Mouse (Mus musculus) forebrain, embryonic 12.5 days (tissue): ENCODE results near the gene Fbxo27. TPM values are rescaled to one million over a fixed set of nuclear protein-coding genes. Genes with fewer than 3 reads are reported as not detected.
A peak's percentile ranks its signal among the peaks of the same experiment; 100 is the strongest.

Experiments used
- ATAC-seq: fragments of 200-750 bp; cut with Nextera tagmentation; 2 replicates; pipeline ENCODE4 v1.8.0; 2017; ENCODE audit warnings: moderate TSS enrichment; ENCODE audit not compliant: low FRiP score
- H3K27ac ChIP-seq: fragments of 300-500 bp; sonication (generic); 2 replicates; pipeline ENCODE4 v1.5.1; 2016; ENCODE audit warnings: mild to moderate bottlenecking
- H3K27me3 ChIP-seq: fragments of 300-500 bp; sonication (generic); 2 replicates; pipeline ENCODE4 v1.6.1; 2016; ENCODE audit warnings: mild to moderate bottlenecking
- H3K36me3 ChIP-seq: fragments of 300-500 bp; sonication (generic); replicated peaks from 2 replicates; pipeline ENCODE4 v1.6.1; 2016; ENCODE audit warnings: mild to moderate bottlenecking
- H3K4me1 ChIP-seq: fragments of 300-500 bp; sonication (generic); 2 replicates; pipeline ENCODE4 v1.6.1; 2016
- H3K4me2 ChIP-seq: fragments of 300-500 bp; sonication (generic); 2 replicates; pipeline ENCODE4 v1.6.1; 2016; ENCODE audit warnings: mild to moderate bottlenecking, moderate library complexity
- H3K4me3 ChIP-seq: fragments of 300-500 bp; sonication (generic); replicated peaks from 2 replicates; pipeline ENCODE4 v1.5.1; 2016; ENCODE audit warnings: mild to moderate bottlenecking
- H3K9ac ChIP-seq: fragments of 300-500 bp; sonication (generic); 2 replicates; pipeline ENCODE4 v1.6.1; 2016; ENCODE audit warnings: mild to moderate bottlenecking
- H3K9me3 ChIP-seq: fragments of 300-500 bp; sonication (generic); 2 replicates; pipeline ENCODE4 v1.6.1; 2016
- WGBS: fragments of 180-500 bp; shearing (Covaris S2); methylation state at CpG from one replicate; pipeline ENCODE4 v1.1.7; 2016; 5-methylcytosine and 5-hydroxymethylcytosine counted together
- polyA plus RNA-seq: library from polyadenylated mRNA; unstranded; fragments of >200 nt; fragmentation: Nextera tagmentation; extraction: Ambion mirVana; gene quantifications from 2 replicates; pipeline ENCODE4 v1.2.1, GENCODE M21; 2016

The Fbxo27 gene
- polyA plus RNA-seq, 1 experiment from 2014 or later: 4.0 TPM

DNA sequence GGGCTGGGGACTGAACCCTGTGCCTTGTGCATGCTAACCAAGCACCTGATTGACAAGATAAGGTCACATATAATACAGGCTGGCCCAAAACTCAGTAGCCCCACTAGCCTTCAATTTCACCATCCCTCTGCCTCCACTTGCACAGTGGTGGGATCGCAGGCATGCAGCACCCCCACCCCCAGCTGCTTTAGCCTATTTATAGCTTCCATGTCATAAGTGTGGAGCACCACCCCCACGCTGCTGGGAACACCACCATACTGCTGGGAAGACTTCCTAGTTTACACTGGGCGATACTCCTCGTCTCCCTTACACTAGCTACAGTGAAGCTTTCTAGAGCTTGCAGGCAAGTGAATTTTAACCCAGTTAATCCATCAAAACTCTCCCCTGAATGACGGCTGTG, 22.0 kb downstream of the Fbxo27 start:
- no peak overlapping the region for H3K4me3 ChIP-seq
- H3K27ac ChIP-seq: no peak overlapping the region
- no peak for ATAC-seq
- no peaks in the 10 kb centered on the region for H3K9me3 ChIP-seq
- H3K36me3 ChIP-seq: no peaks in the 10 kb centered on the region
- H3K27me3 ChIP-seq: no peaks in the 10 kb centered on the region
- peaks cover 10% of the 10 kb centered on the region for H3K4me1 ChIP-seq
- no peak overlapping the region for H3K9ac ChIP-seq
- no peak overlapping the region for H3K4me2 ChIP-seq
- 90% methylated on average over 5 of the region's 5 CpGs for WGBS

GRCm38 (mm10) chr7:28715598-28715997, 22.9 kb downstream of the Fbxo27 start:
- H3K4me1 ChIP-seq: peaks cover 10% of the 10 kb centered on the region
- H3K9ac ChIP-seq: no peak overlapping the region
- H3K36me3 ChIP-seq: no peaks in the 10 kb centered on the region
- no peak overlapping the region for H3K4me3 ChIP-seq
- no peak for ATAC-seq
- H3K4me2 ChIP-seq: no peak overlapping the region
- WGBS: 91% methylated on average over 2 of the region's 2 CpGs
- no peak overlapping the region for H3K27ac ChIP-seq
- no peaks in the 10 kb centered on the region for H3K27me3 ChIP-seq
- no peaks in the 10 kb centered on the region for H3K9me3 ChIP-seq

DNA sequence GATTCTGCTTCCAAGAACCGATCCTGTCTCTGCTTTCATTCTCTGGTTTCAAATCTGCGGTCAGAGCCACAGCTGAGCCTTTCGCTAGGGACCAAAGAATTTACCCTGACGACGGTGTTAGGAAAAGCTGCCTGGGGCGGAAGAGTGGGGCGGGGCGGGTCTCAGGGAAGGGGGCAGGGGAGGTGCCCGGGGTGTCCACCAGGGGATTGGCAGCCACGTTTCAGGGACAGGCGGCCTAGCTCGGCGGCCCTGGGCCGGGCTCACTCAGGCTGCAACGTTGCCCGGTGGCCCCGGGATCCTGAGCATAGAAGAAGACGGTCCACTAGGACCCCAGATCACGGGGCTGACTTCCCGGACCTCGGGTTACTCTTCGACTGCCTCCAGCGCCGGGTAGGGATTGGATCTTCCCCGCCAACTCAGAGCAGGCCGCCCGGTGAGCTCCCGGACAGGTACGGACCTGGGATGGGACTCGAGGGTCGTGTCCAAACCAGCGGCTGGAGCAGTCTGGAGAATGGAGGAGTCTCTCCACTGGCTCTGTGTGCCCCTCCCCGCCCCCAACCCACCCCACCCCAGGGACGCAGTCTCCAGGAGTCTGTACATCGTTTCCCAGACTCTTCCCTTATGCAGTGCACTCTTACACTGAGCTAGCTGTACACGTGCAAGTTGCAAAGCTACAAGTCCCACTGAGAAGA, 24.1 kb downstream of the Fbxo27 start, which contains the start of gene Fbxo17:
Gene Fbxo17 (plus strand): TSS at position 215 of the 692 bp plus-strand sequence.
- 2% methylated on average over 36 of the region's 36 CpGs for WGBS
- peak within 1 kb of the TSS; percentile 48 for H3K4me3 ChIP-seq
- H3K27me3 ChIP-seq: no peaks in the 10 kb centered on the region
- no peaks in the 10 kb centered on the region for H3K9me3 ChIP-seq
- H3K36me3 ChIP-seq: no peaks in the 10 kb centered on the region
- peak; percentile 58; the same call in 1 of the 2 replicates for ATAC-seq
- peak within 1 kb of the TSS; percentile 75 for H3K4me2 ChIP-seq
- no peak within 1 kb of the TSS for H3K27ac ChIP-seq
- H3K9ac ChIP-seq: peak within 1 kb of the TSS; percentile 61
- H3K4me1 ChIP-seq: peaks cover 10% of the 10 kb centered on the region

GRCm38 (mm10) chr7:28717726-28718125, 25.1 kb downstream of the Fbxo27 start:
- Histone ChIP-seq H3K9ac (no peak overlapping the region), H3K36me3 (no peaks in the 10 kb centered on the region), H3K4me2 (no peak overlapping the region), H3K27ac (no peak overlapping the region), H3K4me3 (no peak overlapping the region), H3K27me3 (no peaks in the 10 kb centered on the region), H3K4me1 (peaks cover 10% of the 10 kb centered on the region), H3K9me3 (no peaks in the 10 kb centered on the region)
- ATAC-seq: no peak
- WGBS: 91% methylated on average over 10 of the region's 10 CpGs

GRCm38 (mm10) chr7:28719159-28719558, 26.5 kb downstream of the Fbxo27 start:
- H3K9me3 ChIP-seq: no peaks in the 10 kb centered on the region
- H3K27me3 ChIP-seq: no peaks in the 10 kb centered on the region
- no peak overlapping the region for H3K9ac ChIP-seq
- no peak for ATAC-seq
- no peak overlapping the region for H3K4me2 ChIP-seq
- 57% methylated on average over 4 of the region's 4 CpGs for WGBS
- peaks cover 10% of the 10 kb centered on the region for H3K4me1 ChIP-seq
- no peaks in the 10 kb centered on the region for H3K36me3 ChIP-seq
- H3K4me3 ChIP-seq: no peak overlapping the region
- no peak overlapping the region for H3K27ac ChIP-seq

GRCm38 (mm10) chr7:28719650-28720049, 27.0 kb downstream of the Fbxo27 start:
- Histone ChIP-seq H3K9ac (no peak overlapping the region), H3K4me1 (peaks cover 10% of the 10 kb centered on the region), H3K27ac (no peak overlapping the region), H3K9me3 (no peaks in the 10 kb centered on the region), H3K4me3 (no peak overlapping the region), H3K36me3 (no peaks in the 10 kb centered on the region), H3K27me3 (no peaks in the 10 kb centered on the region), H3K4me2 (no peak overlapping the region)
- WGBS: 89% methylated on average over 2 of the region's 2 CpGs
- ATAC-seq: no peak

- H3K4me1 ChIP-seq: peaks cover 10% of the 10 kb centered on the region
Measured at GRCm38 (mm10) chr7:28720753-28721537, 28.3 kb downstream of the Fbxo27 start.

GRCm38 (mm10) chr7:28722079-28722478, 29.4 kb downstream of the Fbxo27 start:
- Histone ChIP-seq H3K36me3 (no peaks in the 10 kb centered on the region), H3K27me3 (no peaks in the 10 kb centered on the region)
- WGBS: 93% methylated on average over 7 of the region's 7 CpGs

More at GRCm38 (mm10) chr7:28720753-28721537, 28.3 kb downstream of the Fbxo27 start:
- no peak overlapping the region for H3K9ac ChIP-seq
- no peaks in the 10 kb centered on the region for H3K9me3 ChIP-seq
- no peaks in the 10 kb centered on the region for H3K36me3 ChIP-seq
- no peak overlapping the region for H3K27ac ChIP-seq
- no peak for ATAC-seq
- no peaks in the 10 kb centered on the region for H3K27me3 ChIP-seq
- no peak overlapping the region for H3K4me3 ChIP-seq
- no peak overlapping the region for H3K4me2 ChIP-seq
- 73% methylated on average over 3 of the region's 3 CpGs for WGBS

GRCm38 (mm10) chr7:28724613-28725012, 32.0 kb downstream of the Fbxo27 start:
- Histone ChIP-seq H3K27me3 (no peaks in the 10 kb centered on the region), H3K4me1 (0 out of 2 replicates have a peak, but pooled peaks cover 5% of the 10 kb centered on the region), H3K36me3 (no peaks in the 10 kb centered on the region), H3K9me3 (no peaks in the 10 kb centered on the region), H3K4me3 (no peak overlapping the region), H3K27ac (no peak overlapping the region), H3K4me2 (no peak overlapping the region), H3K9ac (no peak overlapping the region)
- no peak for ATAC-seq
- WGBS: 93% methylated on average over 2 of the region's 2 CpGs

More at GRCm38 (mm10) chr7:28722079-28722478, 29.4 kb downstream of the Fbxo27 start:
- Histone ChIP-seq H3K4me2 (no peak overlapping the region), H3K9ac (no peak overlapping the region), H3K4me1 (peaks cover 2% of the 10 kb centered on the region; the same call in 1 of the 2 replicates), H3K4me3 (no peak overlapping the region), H3K27ac (no peak overlapping the region), H3K9me3 (no peaks in the 10 kb centered on the region)
- no peak for ATAC-seq

- Histone ChIP-seq H3K27ac (no peak overlapping the region), H3K27me3 (peaks cover 6% of the 10 kb centered on the region; the same call in 1 of the 2 replicates), H3K4me2 (peak overlapping the region; percentile 19; the same call in 1 of the 2 replicates), H3K4me3 (no peak overlapping the region), H3K36me3 (no peaks in the 10 kb centered on the region), H3K9ac (no peak overlapping the region), H3K4me1 (0 out of 2 replicates have a peak, but pooled peaks cover 5% of the 10 kb centered on the region), H3K9me3 (no peaks in the 10 kb centered on the region)
- WGBS: 8% methylated on average over 14 of the region's 14 CpGs
- ATAC-seq: 0 out of 2 replicates have a peak, but pooled peaks have one; percentile 55
Measured at GRCm38 (mm10) chr7:28726600-28726999, 34.0 kb downstream of the Fbxo27 start.

- H3K27me3 ChIP-seq: peaks cover 18% of the 10 kb centered on the region; the same call in 1 of the 2 replicates
- ATAC-seq: no peak
- H3K4me3 ChIP-seq: no peak overlapping the region
- H3K4me2 ChIP-seq: no peak overlapping the region
- H3K4me1 ChIP-seq: peaks cover 11% of the 10 kb centered on the region
- H3K36me3 ChIP-seq: no peaks in the 10 kb centered on the region
- no peak overlapping the region for H3K9ac ChIP-seq
- H3K9me3 ChIP-seq: no peaks in the 10 kb centered on the region
- no peak overlapping the region for H3K27ac ChIP-seq
- WGBS: 61% methylated on average over 10 of the region's 10 CpGs
Measured at GRCm38 (mm10) chr7:28727649-28728340, 35.1 kb downstream of the Fbxo27 start.
